Mouse (Mus musculus) small intestine, adult 2 months (tissue): Measurements from ENCODE around the gene Lefty2. TPM values are rescaled to one million over a fixed set of nuclear protein-coding genes. Genes with fewer than 3 reads are reported as not detected.
A peak's percentile ranks its signal among the peaks of the same experiment; 100 is the strongest.

ENCODE experiments used
- H3K27ac ChIP-seq: fragments of 200-500 bp; 2 replicates; pipeline ENCODE4 v1.5.1; 2012; ENCODE audit warnings: low read depth, low read length, control low read depth, inconsistent platforms; ENCODE audit not compliant: insufficient read depth
- H3K27me3 ChIP-seq: fragments of 200-500 bp; 2 replicates; pipeline ENCODE4 v1.6.1; 2012; ENCODE audit warnings: mild to moderate bottlenecking, moderate library complexity, low read length, inconsistent platforms; ENCODE audit not compliant: control insufficient read depth, insufficient read depth
- H3K36me3 ChIP-seq: fragments of 200-500 bp; 2 replicates; pipeline ENCODE4 v1.6.1; 2012; ENCODE audit warnings: mild to moderate bottlenecking, low read length, control low read depth, inconsistent platforms; ENCODE audit not compliant: control insufficient read depth, insufficient read depth
- H3K4me1 ChIP-seq: fragments of 200-500 bp; 2 replicates; pipeline ENCODE4 v1.6.1; 2012; ENCODE audit warnings: low read length, inconsistent platforms, mixed read lengths; ENCODE audit not compliant: control insufficient read depth, insufficient read depth, insufficient read length
- H3K4me3 ChIP-seq: fragments of 200-500 bp; 2 replicates; pipeline ENCODE4 v1.5.1; 2012; ENCODE audit warnings: low read depth, mild to moderate bottlenecking, control low read depth, inconsistent platforms, low read length, moderate library complexity
- CTCF ChIP-seq: fragments of 200-500 bp; IDR thresholded peaks from 2 replicates; pipeline ENCODE4 v1.5.1; 2012; ENCODE audit warnings: low read depth, mild to moderate bottlenecking, control low read depth, inconsistent platforms, low read length, moderate library complexity, mixed read lengths; ENCODE audit not compliant: insufficient replicate concordance, insufficient read length; ENCODE audit errors: extremely low read depth
- POLR2A ChIP-seq: fragments of 200-500 bp; IDR thresholded peaks from 2 replicates; pipeline ENCODE4 v1.6.1; 2012; ENCODE audit warnings: low read depth, mild to moderate bottlenecking, control low read depth, inconsistent platforms, low read length, moderate library complexity
- WGBS: fragments of 180-500 bp; shearing (Covaris S2); methylation state at CpG from one replicate; pipeline ENCODE4 v1.1.7; 2018; 5-methylcytosine and 5-hydroxymethylcytosine counted together
- polyA plus RNA-seq: library from polyadenylated mRNA; depleted of rRNA; stranded (reverse); fragments of >200 nt; gene quantifications from 2 replicates; pipeline ENCODE4 v1.2.3, GENCODE M21; 2012

Lefty2 gene
- polyA plus RNA-seq, 1 experiment: not detected

GRCm38 (mm10) chr1:180940776-180941460 is 48.0 kb downstream of the Lefty2 start:
- H3K27ac ChIP-seq: 0 out of 2 replicates have a peak overlapping the region, but pooled peaks have one; percentile 77
- H3K27me3 ChIP-seq: no peaks in the 10 kb centered on the region
- TF ChIP-seq POLR2A (no peak), CTCF (no peak)
- WGBS: 47% methylated on average over 7 of the region's 7 CpGs
- peaks cover 16% of the 10 kb centered on the region for H3K4me1 ChIP-seq
- H3K4me3 ChIP-seq: no peak overlapping the region
- H3K36me3 ChIP-seq: no peaks in the 10 kb centered on the region

- peaks cover 24% of the 10 kb centered on the region for H3K4me1 ChIP-seq
- WGBS: 3% methylated on average over 18 of the region's 18 CpGs
- no peaks in the 10 kb centered on the region for H3K27me3 ChIP-seq
- no peaks in the 10 kb centered on the region for H3K36me3 ChIP-seq
- peak overlapping the region; percentile 80 for H3K4me3 ChIP-seq
- H3K27ac ChIP-seq: peak overlapping the region; percentile 77
- TF ChIP-seq POLR2A: no peak
- TF ChIP-seq CTCF: no peak
Measured at GRCm38 (mm10) chr1:180941726-180942125, 48.8 kb downstream of the Lefty2 start.

- TF ChIP-seq CTCF (no peak), POLR2A (peak; percentile 69)
- Histone ChIP-seq H3K27me3 (no peaks in the 10 kb centered on the region), H3K4me1 (peaks cover 26% of the 10 kb centered on the region), H3K27ac (peak within 1 kb of the TSS; percentile 77), H3K4me3 (peak within 1 kb of the TSS; percentile 80), H3K36me3 (no peaks in the 10 kb centered on the region)
- under 1% methylated on average over 73 of the region's 73 CpGs for WGBS
Measured at GRCm38 (mm10) chr1:180942166-180943031, 49.5 kb downstream of the Lefty2 start, which contains the start of gene Tmem63a. Tmem63a (plus strand) TSS chr1:180942344.

GRCm38 (mm10) chr1:180943032-180943644 is 50.2 kb downstream of the Lefty2 start:
- TF ChIP-seq POLR2A (no peak), CTCF (no peak)
- Histone ChIP-seq H3K27ac (peak overlapping the region; percentile 77), H3K36me3 (no peaks in the 10 kb centered on the region), H3K4me1 (peaks cover 29% of the 10 kb centered on the region), H3K4me3 (peak overlapping the region; percentile 80), H3K27me3 (no peaks in the 10 kb centered on the region)
- 42% methylated on average over 11 of the region's 11 CpGs for WGBS

- TF ChIP-seq POLR2A (no peak), CTCF (no peak)
- H3K36me3 ChIP-seq: 0 out of 2 replicates have a peak, but pooled peaks cover 1% of the 10 kb centered on the region
- H3K27ac ChIP-seq: no peak overlapping the region
- peaks cover 29% of the 10 kb centered on the region for H3K4me1 ChIP-seq
- 35% methylated on average over 1 of the region's 1 CpGs for WGBS
- no peaks in the 10 kb centered on the region for H3K27me3 ChIP-seq
- no peak overlapping the region for H3K4me3 ChIP-seq
Measured at GRCm38 (mm10) chr1:180943896-180944295, 51.0 kb downstream of the Lefty2 start.

GRCm38 (mm10) chr1:180944553-180944952 is 51.6 kb downstream of the Lefty2 start:
- peak overlapping the region; percentile 46; the same call in 1 of the 2 replicates for H3K27ac ChIP-seq
- peaks cover 29% of the 10 kb centered on the region for H3K4me1 ChIP-seq
- peaks cover 5% of the 10 kb centered on the region; the same call in 1 of the 2 replicates for H3K36me3 ChIP-seq

More at GRCm38 (mm10) chr1:180944553-180944952, 51.6 kb downstream of the Lefty2 start:
- 64% methylated on average over 4 of the region's 4 CpGs for WGBS
- Histone ChIP-seq H3K27me3 (no peaks in the 10 kb centered on the region), H3K4me3 (no peak overlapping the region)
- TF ChIP-seq CTCF (no peak), POLR2A (no peak)
